Comparison of ENCODE assay signal across 18 mouse cellular contexts in the genomic region with DNA sequence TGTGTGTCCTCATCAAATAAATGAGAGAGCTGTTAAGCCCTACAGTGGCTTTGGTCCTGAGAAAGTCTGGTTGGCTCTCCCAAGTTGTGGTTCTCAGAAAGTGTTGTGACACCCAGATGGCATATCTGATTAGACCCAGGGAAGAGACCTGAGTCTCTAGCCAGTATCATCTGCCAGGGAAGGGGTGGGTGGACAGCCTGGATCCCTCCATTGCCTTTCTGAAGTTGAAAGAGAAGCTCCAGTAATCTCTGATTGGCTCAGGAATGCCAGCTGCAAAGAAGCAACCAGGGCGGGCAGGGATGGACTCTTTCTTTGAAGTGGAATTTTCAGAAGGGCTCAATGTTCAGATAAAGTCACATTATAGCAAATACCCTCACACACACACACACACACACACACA.
A peak's percentile ranks its signal among the peaks of the same experiment; 100 is the strongest.
DNase-seq lines count a peak whose midpoint lies in the region; ATAC-seq and TF ChIP-seq lines count a peak whose summit lies in the region.
"Had no signal": no experiment of that assay in that cellular context is flagged by ENCODE, and none has a peak within 500 bp of the region (broad histone marks: within the 10 kb centered on the region; RNA-seq: fewer than 3 reads in every experiment).

No protein-coding gene starts in this region.

- H3K4me1 ChIP-seq in heart, embryonic 10.5 days, result peaks cover 56% of the 10 kb centered on the region
- H3K4me1 ChIP-seq in heart, postnatal 0 days (ENCODE audit: control insufficient read depth, insufficient read depth), result peaks cover 29% of the 10 kb centered on the region
- H3K4me1 ChIP-seq in forebrain, embryonic 13.5 days, result peaks cover 18% of the 10 kb centered on the region
- peaks cover 27% of the 10 kb centered on the region for H3K4me1 ChIP-seq in midbrain, embryonic 15.5 days

- peak overlapping the region; percentile 36; the same call in 1 of the 2 replicates for H3K4me3 ChIP-seq in heart, embryonic 10.5 days
- H3K4me3 ChIP-seq in heart, postnatal 0 days (ENCODE audit: low read depth, low read length), result no peak overlapping the region
- H3K4me3 ChIP-seq in forebrain, embryonic 13.5 days, result no peak overlapping the region
- no peak overlapping the region for H3K4me3 ChIP-seq in midbrain, embryonic 15.5 days
- H3K4me3 ChIP-seq: erythroblast, embryonic 14.5 days; hindbrain, embryonic 13.5 days; limb, embryonic 10.5 days; neural tube, embryonic 13.5 days had no signal

- peak; percentile 62 for DNase-seq in heart, embryonic 10.5 days (ENCODE audit: low spot score)
- no peak for DNase-seq in heart, postnatal 10 days
- DNase-seq in heart, postnatal 0 days (ENCODE audit: low spot score), result no peak
- DNase-seq in heart, adult 8-10 months (ENCODE audit: low spot score), result no peak
- DNase-seq in right cerebral cortex, postnatal 14 days, result no peak
- DNase-seq: cerebellum, adult 8-10 months; kidney, adult 9 months; kidney, postnatal 4 days; liver, postnatal 0 days; lung, postnatal 14 days; thymus, postnatal 14 days had no signal

- no peak for ATAC-seq in heart, postnatal 0 days (ENCODE audit: insufficient read depth, low read depth)
- ATAC-seq in forebrain, embryonic 13.5 days, result 0 out of 2 replicates have a peak, but pooled peaks have one; percentile 24
- peak; percentile 46 for ATAC-seq in midbrain, embryonic 15.5 days (replicated peaks)
- ATAC-seq: inflammation-experienced regulatory T-cells, adult 6 months; liver, postnatal 0 days had no signal

- no peak for TF ChIP-seq EP300 in heart, postnatal 0 days (IDR thresholded peaks at IDR 0.05; ENCODE audit: low read depth)

- H3K27me3 ChIP-seq in heart, embryonic 10.5 days (ENCODE audit: insufficient read depth, poor library complexity, severe bottlenecking), result no peaks in the 10 kb centered on the region
- H3K27me3 ChIP-seq in heart, postnatal 0 days (ENCODE audit: control insufficient read depth, insufficient read depth, low read length), result no peaks in the 10 kb centered on the region
- H3K27me3 ChIP-seq in forebrain, embryonic 13.5 days, result no peaks in the 10 kb centered on the region
- H3K27me3 ChIP-seq in midbrain, embryonic 15.5 days (replicated peaks), result no peaks in the 10 kb centered on the region
- H3K27me3 ChIP-seq: hindbrain, embryonic 13.5 days; neural tube, embryonic 13.5 days had no signal

- 33% methylated on average over 1 of the region's 1 CpGs for WGBS in heart, embryonic 10.5 days
- 53% methylated on average over 1 of the region's 1 CpGs for WGBS in heart, postnatal 0 days
- 45% methylated on average over 1 of the region's 1 CpGs for WGBS in forebrain, embryonic 13.5 days
- WGBS in midbrain, embryonic 15.5 days, result 33% methylated on average over 1 of the region's 1 CpGs

- H3K9ac ChIP-seq in heart, postnatal 0 days (replicated peaks; ENCODE audit: low read depth, low read length), result no peak overlapping the region
- no peak overlapping the region for H3K9ac ChIP-seq in forebrain, embryonic 13.5 days
- H3K9ac ChIP-seq in midbrain, embryonic 15.5 days, result no peak overlapping the region
- H3K9ac ChIP-seq: hindbrain, embryonic 13.5 days; liver, postnatal 0 days; neural tube, embryonic 13.5 days had no signal

- peak overlapping the region; percentile 72 for H3K27ac ChIP-seq in heart, embryonic 10.5 days
- peak overlapping the region; percentile 41 for H3K27ac ChIP-seq in heart, postnatal 0 days (ENCODE audit: low read depth)
- H3K27ac ChIP-seq in forebrain, embryonic 13.5 days, result no peak overlapping the region
- peak overlapping the region; percentile 70 for H3K27ac ChIP-seq in midbrain, embryonic 15.5 days
- H3K27ac ChIP-seq: hindbrain, embryonic 13.5 days; limb, embryonic 10.5 days; neural tube, embryonic 13.5 days had no signal

- TF ChIP-seq CTCF in heart, postnatal 0 days (IDR thresholded peaks at IDR 0.05; ENCODE audit: low read depth), result no peak

- H3K4me2 ChIP-seq in heart, postnatal 0 days (ENCODE audit: low read depth, low read length), result no peak overlapping the region
- H3K4me2 ChIP-seq in forebrain, embryonic 13.5 days, result no peak overlapping the region
- H3K4me2 ChIP-seq in midbrain, embryonic 15.5 days, result peak overlapping the region; percentile 26; the same call in 1 of the 2 replicates
- H3K4me2 ChIP-seq: hindbrain, embryonic 13.5 days; neural tube, embryonic 13.5 days had no signal

- H3K36me3 ChIP-seq in heart, embryonic 10.5 days, result no peaks in the 10 kb centered on the region
- H3K36me3 ChIP-seq in heart, postnatal 0 days (replicated peaks; ENCODE audit: control insufficient read depth, insufficient read depth, low read length), result no peaks in the 10 kb centered on the region
- H3K36me3 ChIP-seq in forebrain, embryonic 13.5 days (ENCODE audit: poor library complexity, severe bottlenecking), result no peaks in the 10 kb centered on the region
- no peaks in the 10 kb centered on the region for H3K36me3 ChIP-seq in midbrain, embryonic 15.5 days (replicated peaks)
- H3K36me3 ChIP-seq: hindbrain, embryonic 13.5 days; limb, embryonic 10.5 days; neural tube, embryonic 13.5 days had no signal

- no peaks in the 10 kb centered on the region for H3K9me3 ChIP-seq in heart, embryonic 10.5 days
- no peaks in the 10 kb centered on the region for H3K9me3 ChIP-seq in heart, postnatal 0 days (replicated peaks; ENCODE audit: control insufficient read depth, low read length)
- no peaks in the 10 kb centered on the region for H3K9me3 ChIP-seq in forebrain, embryonic 13.5 days (replicated peaks)
- no peaks in the 10 kb centered on the region for H3K9me3 ChIP-seq in midbrain, embryonic 15.5 days
- H3K9me3 ChIP-seq: hindbrain, embryonic 13.5 days; limb, embryonic 10.5 days; neural tube, embryonic 13.5 days had no signal

- intact Hi-C loops in heart, postnatal 10 days (cut with DNase I), result no loop called here
